Mouse (Mus musculus): ENCODE results near the gene Gpr18.

GRCm38 (mm10) chr14:121957176-121957871 lies 41.7 kb upstream of the Gpr18 start:
- TF ChIP-seq POLR2A (IDR thresholded peaks at IDR 0.05; ENCODE audit: borderline replicate concordance, insufficient read depth, low read length) (no peak), CTCF (IDR thresholded peaks at IDR 0.05; ENCODE audit: borderline replicate concordance, insufficient read depth, low read depth, low read length) (no peak)

Data from cerebellum, adult 2 months (tissue).